Mouse (Mus musculus) lung, postnatal 0 days (tissue): ENCODE data around the gene Csn3. TPM values are rescaled to one million over a fixed set of nuclear protein-coding genes. Genes with fewer than 3 reads are reported as not detected.

Experiments used
- ATAC-seq: fragments of 200-750 bp; cut with Nextera tagmentation; 2 replicates; pipeline ENCODE4 v1.8.0; 2017; ENCODE audit warnings: moderate library complexity
- DNase-seq: peaks from one replicate; pipeline ENCODE4 v3.0.0-alpha.2; 2016; ENCODE audit warnings: low spot score
- H3K27ac ChIP-seq: fragments of 300-500 bp; sonication (generic); 2 replicates; pipeline ENCODE4 v1.5.1; 2014; ENCODE audit warnings: antibody characterized with exemption, mild to moderate bottlenecking, low read length, mixed read lengths
- H3K27me3 ChIP-seq: fragments of 300-500 bp; sonication (generic); replicated peaks from 2 replicates; pipeline ENCODE4 v1.6.1; 2014; ENCODE audit warnings: low read length, mixed read lengths; ENCODE audit not compliant: insufficient read depth
- H3K36me3 ChIP-seq: fragments of 300-500 bp; sonication (generic); 2 replicates; pipeline ENCODE4 v1.6.1; 2014; ENCODE audit warnings: low read length, mixed read lengths; ENCODE audit not compliant: insufficient read depth
- H3K4me1 ChIP-seq: fragments of 300-500 bp; sonication (generic); 2 replicates; pipeline ENCODE4 v1.6.1; 2014; ENCODE audit warnings: antibody characterized with exemption, low read depth, low read length, mixed read lengths; ENCODE audit not compliant: insufficient read depth
- H3K4me2 ChIP-seq: fragments of 300-500 bp; sonication (generic); replicated peaks from 2 replicates; pipeline ENCODE4 v1.6.1; 2014; ENCODE audit warnings: low read depth, mild to moderate bottlenecking, low read length, moderate library complexity, mixed read lengths
- H3K4me3 ChIP-seq: fragments of 300-500 bp; sonication (generic); 2 replicates; pipeline ENCODE4 v1.5.1; 2014; ENCODE audit warnings: low read depth, low read length
- H3K9ac ChIP-seq: fragments of 300-500 bp; sonication (generic); replicated peaks from 2 replicates; pipeline ENCODE4 v1.6.1; 2014; ENCODE audit warnings: low read depth, mild to moderate bottlenecking
- H3K9me3 ChIP-seq: fragments of 300-500 bp; sonication (generic); 2 replicates; pipeline ENCODE4 v1.6.1; 2016; ENCODE audit warnings: low read length, mixed read lengths
- CTCF ChIP-seq: IDR thresholded peaks from 2 replicates; pipeline ENCODE4 v1.5.1; 2016; ENCODE audit warnings: antibody characterized with exemption, mild to moderate bottlenecking
- EP300 ChIP-seq: IDR thresholded peaks from 2 replicates; pipeline ENCODE4 v1.6.1; 2016; ENCODE audit warnings: antibody characterized with exemption, mild to moderate bottlenecking, control low read depth
- WGBS: fragments of 180-500 bp; shearing (Covaris S2); extraction: QIAGEN DNeasy Blood & Tissue Kit; methylation state at CpG from one replicate; pipeline ENCODE4 v1.1.7; 2014; 5-methylcytosine and 5-hydroxymethylcytosine counted together
- polyA plus RNA-seq: library from polyadenylated mRNA; unstranded; fragments of >200 nt; fragmentation: Nextera tagmentation; extraction: Ambion mirVana; gene quantifications from 2 replicates; pipeline ENCODE4 v1.2.1, GENCODE M21; 2015

The Csn3 gene
- polyA plus RNA-seq: 0.12 and 13.8 TPM in 2 replicates

GRCm38 (mm10) chr5:87925372-87925771 is at the start of gene Csn3:
Gene Csn3 (plus strand): TSS chr5:87925579.
- no peak within 1 kb of the TSS for H3K4me2 ChIP-seq
- TF ChIP-seq CTCF: no peak
- TF ChIP-seq EP300: no peak
- H3K4me1 ChIP-seq: no peaks in the 10 kb centered on the region
- no peaks in the 10 kb centered on the region for H3K27me3 ChIP-seq
- ATAC-seq: no peak
- no peak for DNase-seq
- H3K9ac ChIP-seq: no peak within 1 kb of the TSS
- no peak within 1 kb of the TSS for H3K4me3 ChIP-seq
- 36% methylated on average over 5 of the region's 5 CpGs for WGBS
- H3K9me3 ChIP-seq: no peaks in the 10 kb centered on the region
- no peak within 1 kb of the TSS for H3K27ac ChIP-seq
- H3K36me3 ChIP-seq: no peaks in the 10 kb centered on the region

DNA sequence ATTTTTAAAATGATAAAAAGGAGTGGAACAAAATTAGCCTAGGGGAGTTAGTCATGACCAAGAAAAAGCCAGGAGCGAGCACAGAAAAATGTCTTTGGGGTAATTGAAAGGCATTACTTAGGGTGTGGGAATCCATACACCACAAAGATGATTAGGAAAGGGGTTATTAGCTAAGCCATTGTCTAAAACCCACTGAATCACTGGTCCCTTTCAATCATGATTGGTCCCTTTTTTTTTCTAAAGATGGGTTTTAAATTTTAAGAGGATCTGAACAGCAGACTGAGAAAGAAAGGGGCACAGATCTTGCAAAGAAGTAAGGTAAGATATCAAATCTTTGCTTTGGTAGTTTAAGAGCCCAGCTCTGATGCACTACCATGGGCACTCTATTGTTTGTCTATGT is 40.6 kb upstream of the Csn3 start, which contains the start of gene Odam:
TSS of gene Odam (plus strand) at position 301 of the 400 bp plus-strand sequence.
- no peak within 1 kb of the TSS for H3K27ac ChIP-seq
- no peaks in the 10 kb centered on the region for H3K9me3 ChIP-seq
- 84% methylated on average over 1 of the region's 1 CpGs for WGBS
- ATAC-seq: no peak
- H3K36me3 ChIP-seq: no peaks in the 10 kb centered on the region
- H3K9ac ChIP-seq: no peak within 1 kb of the TSS
- H3K27me3 ChIP-seq: no peaks in the 10 kb centered on the region
- TF ChIP-seq EP300 (no peak), CTCF (no peak)
- no peak within 1 kb of the TSS for H3K4me2 ChIP-seq
- no peaks in the 10 kb centered on the region for H3K4me1 ChIP-seq
- H3K4me3 ChIP-seq: no peak within 1 kb of the TSS
- no peak for DNase-seq

- ATAC-seq (no peak), DNase-seq (no peak)
- WGBS: 69% methylated on average over 1 of the region's 1 CpGs
- Histone ChIP-seq H3K27me3 (no peaks in the 10 kb centered on the region), H3K27ac (no peak overlapping the region), H3K4me3 (no peak overlapping the region), H3K9ac (no peak overlapping the region), H3K4me1 (no peaks in the 10 kb centered on the region), H3K9me3 (no peaks in the 10 kb centered on the region), H3K36me3 (no peaks in the 10 kb centered on the region), H3K4me2 (no peak overlapping the region)
- TF ChIP-seq EP300: no peak
- no peak for TF ChIP-seq CTCF
These were observed 6.2 kb downstream of the Csn3 start for GRCm38 (mm10) chr5:87931603-87932002.

DNA sequence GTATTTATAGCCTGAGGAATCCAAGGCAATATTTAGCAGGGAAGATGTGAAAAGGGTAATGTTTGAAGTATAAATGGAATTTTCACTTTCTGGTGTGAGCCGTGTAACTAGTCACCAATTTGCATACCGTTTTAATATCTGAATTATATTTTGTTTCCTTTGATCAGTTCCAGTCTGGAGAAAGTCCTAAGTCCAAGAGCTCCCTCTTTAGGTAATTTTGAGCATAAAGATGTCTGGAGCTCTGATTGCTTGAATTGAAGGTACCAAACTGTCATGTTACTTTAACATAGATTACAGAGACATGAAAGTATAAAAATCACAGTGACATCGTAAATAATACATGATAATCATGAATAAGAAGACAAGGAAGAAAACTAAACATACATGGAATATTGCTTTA is 15.4 kb downstream of the Csn3 start:
- TF ChIP-seq CTCF (no peak), EP300 (no peak)
- no peak overlapping the region for H3K9ac ChIP-seq
- DNase-seq (no peak), ATAC-seq (no peak)
- 34% methylated on average over 3 of the region's 3 CpGs for WGBS
- H3K27me3 ChIP-seq: no peaks in the 10 kb centered on the region
- H3K36me3 ChIP-seq: no peaks in the 10 kb centered on the region
- H3K9me3 ChIP-seq: no peaks in the 10 kb centered on the region
- H3K4me1 ChIP-seq: no peaks in the 10 kb centered on the region
- H3K4me3 ChIP-seq: no peak overlapping the region
- no peak overlapping the region for H3K27ac ChIP-seq
- no peak overlapping the region for H3K4me2 ChIP-seq

GRCm38 (mm10) chr5:87942515-87942914 is 17.1 kb downstream of the Csn3 start:
- Histone ChIP-seq H3K9ac (no peak overlapping the region), H3K4me2 (no peak overlapping the region), H3K4me1 (no peaks in the 10 kb centered on the region), H3K27me3 (no peaks in the 10 kb centered on the region), H3K4me3 (no peak overlapping the region), H3K9me3 (no peaks in the 10 kb centered on the region), H3K36me3 (no peaks in the 10 kb centered on the region), H3K27ac (no peak overlapping the region)
- TF ChIP-seq CTCF: no peak
- no peak for TF ChIP-seq EP300
- DNase-seq (no peak), ATAC-seq (no peak)

DNA sequence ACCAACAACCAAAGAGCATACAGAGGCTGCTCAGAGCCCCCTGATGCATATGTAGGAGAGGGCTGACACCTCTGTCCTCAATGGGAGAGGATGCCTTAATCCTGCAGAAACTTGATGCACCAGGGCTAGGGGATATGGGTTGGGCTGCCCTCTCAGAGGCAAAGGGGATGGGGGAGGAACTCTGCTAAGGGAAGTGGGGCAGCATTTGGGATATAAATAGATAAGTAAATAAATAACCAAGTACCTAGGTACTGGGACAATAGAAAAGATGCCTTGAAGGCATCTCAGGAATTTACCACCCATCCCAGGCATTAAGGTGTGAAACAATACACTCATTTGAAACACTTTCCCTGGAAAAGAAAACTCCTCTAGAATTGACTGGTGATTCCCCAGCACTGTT is 26.5 kb downstream of the Csn3 start:
- Histone ChIP-seq H3K27ac (no peak overlapping the region), H3K4me3 (no peak overlapping the region), H3K9ac (no peak overlapping the region), H3K9me3 (no peaks in the 10 kb centered on the region), H3K4me1 (no peaks in the 10 kb centered on the region), H3K4me2 (no peak overlapping the region), H3K36me3 (no peaks in the 10 kb centered on the region), H3K27me3 (no peaks in the 10 kb centered on the region)
- TF ChIP-seq EP300 (no peak), CTCF (no peak)
- ATAC-seq: no peak
- no peak for DNase-seq

DNA sequence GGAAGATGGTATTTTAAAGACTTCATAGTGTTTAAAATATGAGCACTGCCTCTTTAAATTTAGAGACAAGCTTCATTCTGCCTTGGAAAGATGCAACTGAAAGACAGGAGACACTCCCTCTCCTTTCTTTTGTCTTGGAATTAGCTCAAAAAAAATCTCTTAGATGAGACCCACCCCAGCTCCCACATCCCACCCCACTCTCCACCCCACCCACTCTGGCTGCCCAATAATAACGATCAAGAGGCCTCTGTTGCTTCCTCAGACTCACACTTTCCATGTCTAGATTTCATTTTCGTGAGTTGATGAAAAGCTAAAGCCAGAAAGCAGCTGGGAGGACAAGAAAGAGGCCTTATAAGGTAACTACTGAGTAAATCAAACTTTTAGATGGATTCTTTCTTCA is 43.8 kb downstream of the Csn3 start, which contains the start of the genes 2310003L06Rik and Gm28434:
TSS of gene 2310003L06Rik (plus strand) at position 259 of the 400 bp plus-strand sequence.
TSS of gene Gm28434 (plus strand) at position 317 of the 400 bp plus-strand sequence.
- H3K9me3 ChIP-seq: no peaks in the 10 kb centered on the region
- H3K27me3 ChIP-seq: no peaks in the 10 kb centered on the region
- H3K27ac ChIP-seq: no peak within 1 kb of the TSS
- no peak within 1 kb of the TSS for H3K4me3 ChIP-seq
- H3K4me2 ChIP-seq: no peak within 1 kb of the TSS
- ATAC-seq: no peak
- H3K9ac ChIP-seq: no peak within 1 kb of the TSS
- 40% methylated on average over 2 of the region's 2 CpGs for WGBS
- H3K4me1 ChIP-seq: no peaks in the 10 kb centered on the region
- DNase-seq: no peak
- H3K36me3 ChIP-seq: no peaks in the 10 kb centered on the region
- TF ChIP-seq EP300: no peak
- no peak for TF ChIP-seq CTCF
